Mouse (Mus musculus) thymus, adult 2 months (tissue): ENCODE measurements around the gene Ints12.

ENCODE experiments used
- CTCF ChIP-seq: fragments of 200-500 bp; IDR thresholded peaks from 2 replicates; pipeline ENCODE4 v1.5.1; 2012; ENCODE audit warnings: mild to moderate bottlenecking, control low read depth, low read length, moderate library complexity, borderline replicate concordance; ENCODE audit not compliant: control insufficient read depth, poor library complexity, insufficient read depth; ENCODE audit errors: extremely low read depth
- POLR2A ChIP-seq: fragments of 200-500 bp; IDR thresholded peaks from 2 replicates; pipeline ENCODE4 v1.6.1; 2012; ENCODE audit warnings: mild to moderate bottlenecking, low read length, control low read depth, moderate library complexity; ENCODE audit not compliant: control insufficient read depth, poor library complexity, insufficient read depth; ENCODE audit errors: extremely low read depth

DNA sequence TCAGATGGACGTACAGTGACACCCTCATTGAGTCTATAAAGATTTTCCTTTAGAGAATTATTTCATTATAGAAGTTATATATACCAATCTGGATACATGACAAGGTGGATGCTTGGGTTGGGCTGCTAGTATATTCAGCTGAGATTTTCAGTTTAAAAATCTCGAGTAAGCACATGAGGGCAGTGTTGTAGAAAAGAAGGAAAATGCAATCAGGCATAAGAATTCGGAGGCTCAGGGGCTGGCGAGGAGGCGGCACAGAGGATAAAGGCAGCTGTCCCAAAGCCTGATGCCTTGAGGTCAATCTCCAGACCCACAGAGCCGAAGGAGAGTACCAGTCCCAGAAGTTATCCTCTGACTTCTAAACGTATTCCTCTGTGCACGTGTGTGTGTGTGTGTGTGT is 41.0 kb downstream of the Ints12 start:
- TF ChIP-seq CTCF (no peak), POLR2A (no peak)
